Mouse (Mus musculus) heart, embryonic 14.5 days (tissue): ENCODE results near the gene Vmn1r135. TPM values are rescaled to one million over a fixed set of nuclear protein-coding genes. Genes with fewer than 3 reads are reported as not detected.
"Not testable (repeated sequence)": the region's sequence is repeated elsewhere in the genome, so short reads cannot be mapped to it uniquely, and the experiment has no call there.

ENCODE experiments used
- ATAC-seq: fragments of 200-750 bp; cut with Nextera tagmentation; 2 replicates; pipeline ENCODE4 v1.8.0; 2017; ENCODE audit warnings: low read depth, moderate TSS enrichment; ENCODE audit not compliant: insufficient number of reproducible peaks, insufficient read depth, low FRiP score
- H3K27ac ChIP-seq, 2 experiments: fragments of 200-500 bp in 1 of 2; fragments of 300-500 bp in 1 of 2; sonication (generic) in 1 of 2; replicated peaks in 1 of 2; 2 replicates each; pipeline ENCODE4 v1.5.1; 2012 to 2014; ENCODE audit warnings: low read depth in 2 of 2, low read length in 2 of 2, control low read depth in 1 of 2, mild to moderate bottlenecking in 1 of 2, mixed read lengths in 1 of 2; ENCODE audit not compliant: control insufficient read depth in 1 of 2, insufficient read depth in 1 of 2
- H3K27me3 ChIP-seq: fragments of 300-500 bp; sonication (generic); 2 replicates; pipeline ENCODE4 v1.6.1; 2014; ENCODE audit warnings: mild to moderate bottlenecking, low read length, control low read depth; ENCODE audit not compliant: control insufficient read depth, insufficient read depth
- H3K36me3 ChIP-seq: fragments of 300-500 bp; sonication (generic); 2 replicates; pipeline ENCODE4 v1.6.1; 2014; ENCODE audit warnings: mild to moderate bottlenecking, control low read depth, low read length, mixed read lengths; ENCODE audit not compliant: control insufficient read depth, insufficient read depth
- H3K4me1 ChIP-seq, 2 experiments: fragments of 200-500 bp in 1 of 2; fragments of 300-500 bp in 1 of 2; sonication (generic) in 1 of 2; 2 replicates each; pipeline ENCODE4 v1.6.1; 2012 to 2014; ENCODE audit warnings: low read length in 2 of 2, control low read depth in 1 of 2, mixed read lengths in 1 of 2; ENCODE audit not compliant: control insufficient read depth in 2 of 2, insufficient read depth in 2 of 2
- H3K4me2 ChIP-seq: fragments of 300-500 bp; sonication (generic); 2 replicates; pipeline ENCODE4 v1.6.1; 2014; ENCODE audit warnings: mild to moderate bottlenecking, low read length
- H3K4me3 ChIP-seq, 2 experiments: fragments of 200-500 bp in 1 of 2; fragments of 300-500 bp in 1 of 2; sonication (generic) in 1 of 2; 2 replicates each; pipeline ENCODE4 v1.5.1; 2012 to 2014; ENCODE audit warnings: low read length in 2 of 2, mild to moderate bottlenecking in 2 of 2, control low read depth in 1 of 2, low read depth in 1 of 2, moderate library complexity in 1 of 2; ENCODE audit not compliant: control insufficient read depth in 1 of 2, insufficient read depth in 1 of 2
- H3K9ac ChIP-seq: fragments of 300-500 bp; sonication (generic); 2 replicates; pipeline ENCODE4 v1.6.1; 2014; ENCODE audit warnings: mild to moderate bottlenecking, low read length
- H3K9me3 ChIP-seq: fragments of 300-500 bp; sonication (generic); 2 replicates; pipeline ENCODE4 v1.6.1; 2016; ENCODE audit warnings: low read length, control low read depth; ENCODE audit not compliant: control insufficient read depth
- WGBS: fragments of 180-500 bp; shearing (Covaris S2); extraction: QIAGEN DNeasy Blood & Tissue Kit; methylation state at CpG from one replicate; pipeline ENCODE4 v1.1.7; 2014; 5-methylcytosine and 5-hydroxymethylcytosine counted together
- polyA plus RNA-seq: library from polyadenylated mRNA; unstranded; fragments of >200 nt; fragmentation: Nextera tagmentation; extraction: Ambion mirVana; gene quantifications from 2 replicates; pipeline ENCODE4 v1.2.1, GENCODE M21; 2014

Vmn1r135 gene
- not detected in 2 replicates for polyA plus RNA-seq

DNA sequence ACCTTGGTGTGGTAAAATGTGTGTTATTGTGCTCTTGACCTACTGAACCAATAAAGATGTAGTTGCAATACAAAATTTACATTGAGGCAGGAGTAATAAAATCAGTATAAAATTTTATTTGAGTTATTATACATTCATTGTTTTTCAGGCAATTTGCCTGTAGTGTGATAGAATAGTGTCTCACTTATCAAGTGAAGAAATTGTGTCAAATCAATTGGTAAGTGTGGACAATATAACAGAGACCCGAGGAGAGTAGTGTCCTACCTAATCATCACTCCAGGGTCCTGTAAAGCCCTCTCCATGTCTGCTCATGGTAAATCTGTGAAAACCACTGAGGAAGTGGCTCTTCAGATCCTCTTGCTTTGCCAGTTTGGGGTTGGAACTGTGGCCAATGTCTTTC is at the start of gene Vmn1r135:
Gene Vmn1r135, plus strand, starts transcription at position 301 of the 400 bp plus-strand sequence.
- H3K27ac ChIP-seq, H3K4me3 ChIP-seq, H3K9me3 ChIP-seq, H3K36me3 ChIP-seq, H3K9ac ChIP-seq, ATAC-seq, H3K4me1 ChIP-seq, H3K27me3 ChIP-seq, H3K4me2 ChIP-seq: not testable (repeated sequence)
- no CpG with 5 or more reads among the region's 1 CpGs for WGBS

DNA sequence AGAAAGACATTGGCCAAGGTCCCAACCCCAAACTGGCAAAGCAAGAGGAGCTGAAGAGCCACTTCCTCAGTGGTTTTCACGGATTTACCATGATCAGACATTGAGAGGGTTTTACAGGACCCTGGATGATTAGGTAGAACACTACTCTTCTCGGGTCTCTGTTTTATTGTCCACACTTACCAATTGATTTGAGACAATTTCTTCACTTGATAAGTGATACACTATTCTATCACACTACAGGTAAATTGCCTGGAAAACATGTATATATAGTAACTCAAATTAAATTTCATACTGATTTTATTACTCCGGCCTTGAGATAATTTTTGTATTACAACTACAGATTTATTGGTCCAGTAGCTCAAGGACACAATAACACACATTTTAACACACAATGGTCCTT is 35.5 kb upstream of the Vmn1r135 start, which contains the start of gene Gm4177:
Gene Gm4177, minus strand, starts transcription at position 101 of the 400 bp plus-strand sequence.
- H3K36me3 ChIP-seq, H3K4me3 ChIP-seq, H3K4me2 ChIP-seq, H3K4me1 ChIP-seq, H3K9me3 ChIP-seq, ATAC-seq, H3K27me3 ChIP-seq, H3K27ac ChIP-seq, H3K9ac ChIP-seq: not testable (repeated sequence)
- no CpG with 5 or more reads among the region's 3 CpGs for WGBS

DNA sequence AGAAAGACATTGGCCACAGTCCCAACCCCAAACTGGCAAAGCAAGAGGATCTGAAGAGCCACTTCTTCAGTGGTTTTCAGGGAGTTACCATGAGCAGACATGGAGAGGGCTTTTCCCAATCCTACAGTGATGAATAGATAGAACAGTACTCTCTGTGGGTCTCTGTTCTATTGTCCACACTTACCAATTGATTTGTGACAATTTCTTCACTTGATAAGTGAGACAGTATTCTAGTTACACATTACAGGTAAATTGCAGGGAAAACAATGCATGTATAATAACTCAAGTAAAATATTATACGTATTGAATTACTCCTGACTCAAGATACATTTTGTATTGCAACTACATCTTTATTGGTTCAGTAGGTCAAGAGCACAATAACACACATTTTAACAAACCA is 12.0 kb downstream of the Vmn1r135 start, which contains the start of gene Gm5725:
Gene Gm5725, minus strand, starts transcription at position 101 of the 400 bp plus-strand sequence.
- whole genome bisulfite sequencing, result no CpG with 5 or more reads among the region's 1 CpGs
- not testable (repeated sequence) for H3K27me3 ChIP-seq

More for the DNA sequence above, 12.0 kb downstream of the Vmn1r135 start, which contains the start of gene Gm5725:
- H3K27ac ChIP-seq, H3K36me3 ChIP-seq, H3K4me3 ChIP-seq, H3K9ac ChIP-seq, H3K4me2 ChIP-seq, ATAC-seq, H3K4me1 ChIP-seq, H3K9me3 ChIP-seq: not testable (repeated sequence)

Other genes with a start within 250 kb of the Vmn1r135 start
- gene Vmn1r132, start 218.3 kb upstream of the Vmn1r135 start, polyA plus RNA-seq, result not detected in 2 replicates
- not detected in 2 replicates for gene Gm4175, start 70.9 kb upstream of the Vmn1r135 start, polyA plus RNA-seq
- not detected in 2 replicates for gene Gm4177, start 35.6 kb upstream of the Vmn1r135 start, polyA plus RNA-seq
- gene Gm5725, start 11.9 kb downstream of the Vmn1r135 start, polyA plus RNA-seq, result not detected in 2 replicates
- not detected in 2 replicates for gene Gm5891, start 88.9 kb downstream of the Vmn1r135 start, polyA plus RNA-seq
- not detected in 2 replicates for gene Vmn1r137, start 162.2 kb downstream of the Vmn1r135 start, polyA plus RNA-seq
- not detected in 2 replicates for gene Vmn1r138, start 196.5 kb downstream of the Vmn1r135 start, polyA plus RNA-seq
- gene Gm6176, start 224.0 kb downstream of the Vmn1r135 start, polyA plus RNA-seq, result not detected in 2 replicates
- not detected in 2 replicates for gene Vmn1r139, start 236.7 kb downstream of the Vmn1r135 start, polyA plus RNA-seq